In genomic region chr9:31976191-31976590, GRCm38 (mm10) we compare ENCODE assay signal across 15 mouse cellular contexts.
"Had no signal": no experiment of that assay in that cellular context is flagged by ENCODE, and none has a peak within 500 bp of the region (broad histone marks: within the 10 kb centered on the region; RNA-seq: fewer than 3 reads in every experiment).

No protein-coding gene starts in this region.

- H3K27ac ChIP-seq: kidney, postnatal 0 days; left cerebral cortex, adult 2 months; liver, embryonic 13.5 days; midbrain, embryonic 10.5 days; neural tube, embryonic 12.5 days; neural tube, embryonic 15.5 days had no signal

- H3K4me3 ChIP-seq: left cerebral cortex, adult 2 months; liver, embryonic 13.5 days; megakaryocyte, embryonic 14.5 days; midbrain, embryonic 10.5 days; neural tube, embryonic 12.5 days; neural tube, embryonic 15.5 days had no signal

- DNase-seq: kidney, adult 2 months; kidney, postnatal 25 days; layer of hippocampus, postnatal 36 days; liver, embryonic 13.5 days; lung, embryonic 14.5 days; midbrain, embryonic 14.5 days; right cerebral cortex, adult 18-20 months; thymus, adult 18-20 months; thymus, postnatal 36 days had no signal

- H3K9me3 ChIP-seq: liver, embryonic 13.5 days; neural tube, embryonic 15.5 days had no signal

- H3K36me3 ChIP-seq: liver, embryonic 13.5 days; midbrain, embryonic 10.5 days; neural tube, embryonic 12.5 days; neural tube, embryonic 15.5 days had no signal

- H3K27me3 ChIP-seq: liver, embryonic 13.5 days; megakaryocyte, embryonic 14.5 days; neural tube, embryonic 12.5 days; neural tube, embryonic 15.5 days had no signal

- H3K9ac ChIP-seq: liver, embryonic 13.5 days; lung, embryonic 14.5 days; neural tube, embryonic 12.5 days; neural tube, embryonic 15.5 days had no signal
